Mouse (Mus musculus) heart, adult 2 months (tissue): ENCODE measurements around the gene Sult1a1.

Source experiments
- CTCF ChIP-seq: fragments of 200-600 bp; IDR thresholded peaks from 2 replicates; pipeline ENCODE4 v1.8.1; 2022; ENCODE audit warnings: antibody characterized with exemption, mild to moderate bottlenecking, moderate library complexity
- EP300 ChIP-seq: fragments of 200-500 bp; IDR thresholded peaks from 2 replicates; pipeline ENCODE4 v1.6.1; 2011; ENCODE audit warnings: low read depth, low read length, control low read depth; ENCODE audit not compliant: insufficient read depth
- POLR2A ChIP-seq: fragments of 200-500 bp; IDR thresholded peaks from 2 replicates; pipeline ENCODE4 v1.6.1; 2011; ENCODE audit warnings: mild to moderate bottlenecking, low read depth, low read length, control low read depth; ENCODE audit not compliant: insufficient read depth

- no peak for TF ChIP-seq EP300
- no peak for TF ChIP-seq CTCF
- TF ChIP-seq POLR2A, result no peak
Observed at GRCm38 (mm10) chr7:126676631-126677220, 494 bp upstream of the Sult1a1 start.
